Mouse (Mus musculus) urinary bladder, postnatal 10 days (tissue): Measurements from ENCODE around the gene Tcf7.
A peak's percentile ranks its signal among the peaks of the same experiment; 100 is the strongest.

Experiments
- DNase-seq: peaks from one replicate; pipeline ENCODE4 v3.0.0; 2022; ENCODE audit warnings: low spot score

The Tcf7 gene

DNA sequence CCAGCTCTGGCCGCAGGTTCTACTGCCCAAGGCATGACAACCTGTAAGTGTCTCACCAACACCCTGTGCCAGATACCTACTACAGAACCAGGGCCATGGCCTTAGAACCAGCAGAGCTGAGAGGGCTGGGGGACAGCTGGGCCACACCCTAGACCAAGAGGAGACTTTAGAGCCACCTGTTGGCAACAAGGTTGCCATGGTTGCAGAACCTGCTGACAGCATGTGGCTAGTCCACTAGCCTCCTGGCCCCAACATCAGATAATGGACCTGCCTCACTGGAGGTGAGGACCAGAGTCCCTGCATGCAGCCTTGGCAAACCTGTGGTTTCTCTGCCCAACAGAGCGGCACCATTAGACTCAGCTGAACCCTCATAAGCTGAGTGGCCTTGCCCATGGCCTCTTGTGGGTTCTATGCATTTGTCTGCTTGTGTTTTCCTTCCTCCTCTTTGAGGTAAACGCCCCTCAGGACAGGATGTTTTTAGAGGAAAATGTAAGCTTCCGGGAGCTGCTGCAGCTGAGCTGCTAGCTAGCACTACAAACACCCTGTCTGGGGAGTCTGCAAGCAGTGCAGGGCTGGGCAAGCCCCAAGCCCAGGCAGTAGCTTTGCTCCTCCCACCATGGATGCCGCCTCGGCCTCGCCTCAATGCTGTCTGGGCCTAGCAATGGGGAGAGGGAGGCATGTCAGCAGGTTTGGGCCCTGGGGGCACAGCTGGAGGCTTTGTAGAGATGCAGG is 14.5 kb downstream of the Tcf7 start:
- no peak for DNase-seq

DNA sequence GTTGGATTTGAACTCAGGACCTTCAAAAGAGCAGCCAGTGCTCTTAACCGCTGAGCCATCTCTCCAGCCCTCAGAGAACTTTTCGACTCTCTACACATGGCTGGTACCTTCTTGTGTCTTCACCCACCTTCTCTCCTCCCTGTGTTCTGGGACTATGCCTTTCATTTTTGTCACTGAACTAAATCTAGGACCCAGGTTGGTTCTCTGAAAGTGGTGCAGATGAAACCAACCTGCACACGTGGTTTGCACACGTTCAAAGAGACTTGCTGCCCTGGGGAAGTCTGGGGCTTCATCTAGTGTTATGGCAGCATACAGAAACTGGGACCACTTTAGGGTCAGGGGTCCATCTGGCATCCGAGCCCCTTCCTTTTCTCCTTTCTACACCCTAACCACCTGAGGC is 15.5 kb downstream of the Tcf7 start:
- no peak for DNase-seq

DNA sequence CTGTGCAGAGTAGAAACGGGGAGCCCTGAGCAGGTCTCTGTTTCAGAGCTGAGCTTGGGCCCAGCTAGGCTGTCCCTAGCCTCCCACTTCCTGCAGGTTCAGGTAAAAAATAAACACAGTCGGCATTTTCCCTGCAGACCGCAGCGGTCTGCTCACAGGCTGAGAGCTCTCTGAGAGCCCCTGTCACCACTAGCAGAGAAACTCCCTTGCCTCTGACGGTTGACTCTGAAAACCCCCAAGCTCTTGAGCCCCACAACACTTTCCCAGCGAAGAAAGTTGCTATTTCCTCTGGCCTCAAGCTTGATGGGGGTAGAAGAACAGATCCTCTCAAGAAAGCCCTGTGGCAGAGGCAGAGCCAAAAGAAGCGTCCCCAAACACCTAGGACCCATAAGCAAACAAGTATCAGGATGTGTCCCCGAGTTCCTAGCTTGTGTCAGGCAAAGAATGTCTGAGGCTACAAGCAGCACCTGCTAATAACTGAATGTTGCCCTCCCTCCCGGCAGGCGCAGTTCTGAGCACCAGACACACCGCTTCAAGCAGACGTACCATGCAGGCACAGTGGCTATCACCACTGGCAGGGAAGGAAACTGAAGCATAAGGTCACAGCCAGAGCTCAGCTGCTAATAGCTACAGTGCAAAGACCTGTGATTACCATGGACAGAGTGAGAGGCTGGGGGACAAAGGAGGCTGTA is 17.1 kb downstream of the Tcf7 start:
- DNase-seq, result no peak

DNA sequence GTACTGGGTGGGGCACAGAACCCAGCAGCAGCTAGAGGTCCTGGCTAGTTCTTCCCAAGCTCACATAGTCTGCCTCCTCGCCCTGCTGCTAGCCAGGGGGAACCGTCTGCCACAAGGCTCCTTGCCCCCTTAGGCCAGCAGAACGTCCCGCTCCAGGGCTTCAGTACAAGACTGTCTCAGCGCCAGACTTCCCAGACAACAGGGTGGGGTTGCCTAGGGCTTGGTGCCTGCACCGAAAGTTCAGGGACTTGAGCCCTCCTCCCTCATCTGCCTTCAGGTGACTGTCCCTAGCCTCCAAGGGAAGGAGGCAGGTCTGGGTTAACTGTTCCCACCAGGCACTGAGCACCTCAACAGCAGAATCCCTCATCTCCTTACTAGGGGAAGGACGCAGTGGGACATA is 17.9 kb downstream of the Tcf7 start:
- no peak for DNase-seq

DNA sequence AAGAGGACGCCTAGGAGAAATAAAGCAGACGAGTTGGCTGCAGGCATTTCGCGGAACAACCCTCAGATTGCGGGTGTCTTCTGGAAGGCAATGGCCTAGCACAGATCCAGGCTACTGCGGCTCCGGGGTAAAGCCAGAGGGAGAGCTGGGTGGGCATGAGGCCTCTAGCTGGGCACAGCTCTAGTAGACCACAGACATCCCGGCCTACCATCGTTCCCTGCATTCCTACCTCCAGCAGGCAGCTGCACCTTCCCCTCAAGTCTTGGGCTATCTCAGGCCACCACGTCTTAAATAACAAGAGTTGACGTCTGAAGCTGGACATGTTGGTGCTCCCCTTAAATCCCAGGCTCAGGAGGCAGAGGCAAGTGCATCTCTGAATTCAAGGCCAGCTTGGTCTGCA is 20.5 kb downstream of the Tcf7 start:
- DNase-seq, result no peak

DNA sequence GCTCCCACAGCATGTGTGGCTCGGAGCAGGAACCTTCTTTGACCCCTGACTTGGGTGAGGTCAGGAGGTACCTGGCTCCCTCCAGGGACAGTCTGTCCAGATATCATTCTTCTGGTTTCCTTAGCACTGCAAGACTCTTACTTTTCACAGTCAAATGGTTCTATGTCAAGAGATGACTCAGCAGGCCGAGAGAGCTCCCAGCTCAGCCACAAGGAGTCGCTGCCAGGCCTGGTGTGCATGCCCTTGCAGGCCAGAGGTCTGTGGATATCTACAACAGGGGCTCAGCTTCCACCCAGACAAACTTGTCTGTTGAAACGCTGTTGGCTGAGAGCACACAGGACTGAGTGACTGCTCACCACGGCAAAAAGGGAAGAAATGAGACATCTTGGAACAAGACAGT is 20.9 kb downstream of the Tcf7 start:
- DNase-seq, result no peak

DNA sequence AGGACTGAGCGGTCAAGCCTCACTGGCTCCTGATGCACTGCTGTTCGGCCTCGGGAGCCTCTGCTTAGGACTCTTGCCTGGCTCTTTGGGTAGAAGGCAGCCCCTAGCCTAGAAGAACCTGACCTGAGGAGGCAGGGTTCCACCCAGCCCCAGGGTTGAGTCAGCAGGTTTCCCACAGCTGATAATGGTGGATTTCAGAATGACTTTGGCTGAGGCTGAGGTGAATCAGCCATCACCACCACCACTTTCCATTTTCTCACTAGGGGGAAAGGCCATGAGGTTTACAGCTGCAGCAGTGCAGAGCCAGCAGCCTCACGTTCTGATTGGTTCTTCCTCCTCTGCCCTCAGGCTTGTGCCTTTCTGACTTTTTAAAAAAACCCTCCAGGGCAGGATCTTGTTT is 21.9 kb downstream of the Tcf7 start:
- DNase-seq, result no peak

DNA sequence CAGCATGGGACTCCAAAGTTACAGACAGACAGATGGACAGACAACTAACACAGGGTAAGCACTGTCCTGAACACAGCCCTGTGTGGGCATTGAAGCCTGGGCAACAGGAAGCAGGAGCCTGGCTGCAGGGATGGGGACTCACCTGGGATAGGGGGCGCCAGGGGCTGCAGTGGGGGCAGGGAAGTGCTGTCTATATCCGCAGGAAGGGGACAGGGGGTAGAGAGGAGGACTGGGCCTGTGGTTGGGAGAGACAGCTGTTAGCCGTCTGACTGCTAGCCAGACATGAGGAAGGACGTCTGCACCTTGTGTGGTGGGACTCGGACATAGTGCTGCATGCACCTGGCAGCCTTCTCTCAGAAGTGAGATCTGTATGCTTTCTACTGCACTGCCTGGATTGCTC is 24.1 kb downstream of the Tcf7 start:
- no peak for DNase-seq

DNA sequence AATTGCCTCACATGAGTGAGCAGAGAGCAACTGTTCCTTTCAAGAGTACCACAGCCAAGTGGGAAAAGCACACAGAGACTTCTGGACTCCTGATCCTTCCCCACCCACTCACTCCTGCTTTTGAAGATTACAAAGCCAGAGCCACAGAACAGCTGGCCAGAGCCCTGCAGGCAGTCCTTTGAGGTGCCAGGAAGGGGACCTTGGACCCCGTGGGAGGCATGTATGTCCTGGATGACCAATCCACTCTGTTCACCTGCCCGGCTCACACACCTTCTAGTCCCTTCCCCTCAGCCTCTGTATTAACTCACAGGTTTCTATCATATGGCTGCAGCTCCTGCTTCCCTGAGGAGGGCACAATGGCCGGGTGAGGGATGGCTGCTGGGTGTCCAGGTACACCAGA is 25.4 kb downstream of the Tcf7 start:
- no peak for DNase-seq

DNA sequence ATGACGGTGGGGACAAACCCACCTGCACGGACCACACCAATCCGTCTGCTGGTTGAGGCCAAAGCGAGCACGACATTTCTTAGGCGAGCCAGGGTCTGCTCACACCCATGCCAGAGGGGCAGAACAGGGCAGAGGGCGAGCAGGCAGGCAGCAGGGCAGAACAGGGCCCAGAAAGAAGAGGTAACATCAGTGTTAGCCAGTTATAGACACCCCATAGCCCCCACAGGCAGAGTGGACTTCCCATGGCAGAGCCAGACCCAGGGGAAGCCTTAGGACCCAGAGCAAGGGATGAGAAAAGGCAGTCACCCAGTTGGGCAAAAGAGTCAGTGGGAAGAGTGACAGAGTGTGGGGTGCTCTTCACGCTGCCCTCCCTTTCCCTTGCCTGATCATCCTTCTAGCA is 27.7 kb downstream of the Tcf7 start:
- DNase-seq, result no peak

DNA sequence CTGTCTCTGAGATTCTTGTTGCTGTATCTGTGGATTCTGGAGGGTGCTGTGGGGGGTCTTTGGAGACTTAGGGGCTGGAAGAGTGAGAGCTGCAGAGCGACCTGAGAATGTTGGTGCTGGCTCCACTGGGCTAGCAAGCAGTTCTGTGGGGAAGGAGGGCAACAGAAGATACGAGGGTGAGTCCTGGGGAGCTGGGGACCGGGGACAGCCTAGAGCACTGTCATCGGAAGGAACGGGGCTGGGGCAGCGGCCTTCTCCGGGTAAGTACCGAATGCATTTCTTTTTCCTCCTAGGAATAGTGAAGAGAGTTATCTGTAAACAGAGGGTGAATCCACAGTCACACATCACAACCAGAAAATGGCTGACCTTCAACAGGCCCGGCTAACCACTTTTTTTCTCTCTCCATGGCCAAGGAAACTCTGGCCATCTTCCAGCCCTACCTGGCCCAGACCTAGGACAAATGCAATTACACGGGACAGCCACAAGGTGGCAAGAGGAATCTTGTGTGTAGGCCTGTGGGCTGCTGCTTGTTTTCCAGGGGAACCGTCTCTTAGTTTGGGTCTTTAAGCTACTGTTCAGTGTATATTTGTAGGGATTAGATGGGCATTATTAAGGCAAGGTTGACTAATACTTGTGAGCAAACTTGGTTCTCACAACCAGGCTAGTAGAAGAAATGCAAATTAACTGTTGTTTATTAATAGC is 29.0 kb downstream of the Tcf7 start:
- no peak for DNase-seq

DNA sequence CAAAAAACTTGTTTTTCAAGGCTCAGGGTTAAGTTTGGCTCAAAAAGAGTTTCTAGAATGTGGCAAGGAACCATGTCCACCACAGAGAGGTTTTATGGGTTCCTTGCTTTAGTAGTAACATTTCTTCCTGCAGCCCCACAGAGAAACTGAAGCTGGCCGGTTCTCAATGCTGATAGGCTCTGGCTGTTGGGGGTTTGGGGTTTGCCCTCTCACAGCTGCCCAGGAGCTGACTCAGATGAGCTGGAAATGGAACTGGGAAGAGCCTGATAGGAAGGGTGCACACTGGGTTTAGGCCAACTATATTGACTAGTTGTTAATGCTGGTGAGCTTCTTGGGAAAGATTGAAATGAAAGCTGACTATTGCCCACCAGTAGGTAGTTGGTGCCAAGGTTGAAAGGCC is 30.1 kb downstream of the Tcf7 start:
- no peak for DNase-seq

DNA sequence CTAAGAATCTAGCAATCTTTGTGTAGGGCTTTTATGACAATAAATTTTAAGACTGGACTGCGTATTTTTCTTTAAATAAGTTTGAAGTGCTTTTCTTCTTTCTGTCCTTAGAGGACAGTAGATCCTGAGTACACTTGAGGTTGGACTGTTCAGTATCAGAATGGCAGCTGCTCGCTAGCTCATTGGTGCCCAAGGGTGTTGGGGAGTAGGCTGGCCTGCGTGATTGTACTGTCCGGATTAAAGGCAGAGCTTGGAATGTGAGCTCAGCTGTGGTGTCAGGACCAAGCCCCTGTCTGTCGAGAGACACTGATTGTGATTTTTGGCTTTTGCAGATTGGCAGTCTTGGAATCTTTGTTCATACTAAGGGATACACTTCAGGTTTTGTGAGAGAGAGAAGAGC is 31.0 kb downstream of the Tcf7 start:
- DNase-seq, result no peak

DNA sequence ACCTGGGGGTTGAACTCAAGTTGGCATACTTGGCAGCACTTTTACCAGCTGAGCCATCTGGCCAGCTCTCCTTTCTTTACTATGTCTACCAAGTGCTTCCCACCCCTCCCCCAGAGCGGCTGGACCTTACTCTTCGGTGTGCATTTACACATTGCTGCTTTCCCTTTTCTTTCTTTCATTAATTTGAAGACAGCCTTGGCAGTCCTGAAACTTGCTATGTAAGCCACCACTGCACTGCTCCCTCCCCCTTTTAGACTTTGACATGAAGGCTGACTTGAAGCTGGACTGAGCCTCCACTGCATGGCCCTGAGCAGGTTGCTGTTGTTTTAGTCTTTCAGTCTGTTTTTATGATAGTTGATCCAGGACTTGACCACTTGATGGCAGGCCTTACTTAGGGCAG is 33.4 kb downstream of the Tcf7 start:
- no peak for DNase-seq

DNA sequence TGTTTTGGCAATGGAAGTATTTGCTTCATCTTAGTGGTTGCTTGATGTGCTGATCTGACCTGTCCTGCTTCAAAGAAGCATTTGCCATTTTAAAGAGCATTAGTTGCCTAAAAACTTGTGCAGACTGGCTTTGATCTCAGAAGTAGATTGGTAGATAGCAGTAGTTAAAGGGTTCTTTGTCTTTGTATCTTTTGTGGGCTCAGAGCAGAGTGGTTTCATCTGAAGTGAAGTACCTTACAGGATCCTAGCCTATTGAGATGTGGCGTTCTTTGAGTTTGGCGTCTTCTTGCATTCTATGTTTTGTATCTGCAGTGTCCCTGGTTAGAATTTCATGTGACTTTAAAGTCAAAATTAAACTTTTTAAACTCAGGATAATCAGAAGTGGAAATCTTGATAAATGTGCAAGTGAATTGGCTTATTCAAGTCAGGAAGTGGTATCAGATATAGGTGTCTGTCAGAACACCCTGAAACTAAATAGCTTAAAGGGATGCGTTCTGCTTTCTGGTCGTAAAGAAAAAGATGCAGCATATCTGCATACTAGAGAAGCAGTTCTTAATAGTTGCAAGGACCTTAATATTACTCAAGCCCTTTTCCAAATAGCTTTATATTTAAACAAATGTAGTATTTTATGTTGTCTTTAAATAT is 41.8 kb downstream of the Tcf7 start:
- DNase-seq, result no peak

DNA sequence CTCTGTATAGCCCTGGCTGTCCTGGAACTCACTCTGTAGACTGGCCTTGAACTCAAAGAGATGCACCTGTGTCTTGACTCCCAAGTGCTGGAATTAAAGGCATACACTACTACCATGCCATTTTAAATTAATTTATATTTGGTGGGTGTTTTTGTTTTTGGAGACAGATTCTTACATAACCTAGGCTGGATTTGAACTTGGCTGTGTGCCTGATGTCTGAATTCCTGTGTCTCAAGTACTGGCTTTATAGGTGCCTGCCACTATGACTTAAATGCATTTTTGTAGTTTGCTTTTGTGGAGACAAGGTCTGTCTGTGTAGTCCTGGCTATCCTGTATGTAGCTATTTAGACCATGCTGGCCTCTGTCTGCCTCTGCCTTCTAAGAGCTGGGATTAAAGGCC is 48.3 kb downstream of the Tcf7 start:
- DNase-seq, result no peak

DNA sequence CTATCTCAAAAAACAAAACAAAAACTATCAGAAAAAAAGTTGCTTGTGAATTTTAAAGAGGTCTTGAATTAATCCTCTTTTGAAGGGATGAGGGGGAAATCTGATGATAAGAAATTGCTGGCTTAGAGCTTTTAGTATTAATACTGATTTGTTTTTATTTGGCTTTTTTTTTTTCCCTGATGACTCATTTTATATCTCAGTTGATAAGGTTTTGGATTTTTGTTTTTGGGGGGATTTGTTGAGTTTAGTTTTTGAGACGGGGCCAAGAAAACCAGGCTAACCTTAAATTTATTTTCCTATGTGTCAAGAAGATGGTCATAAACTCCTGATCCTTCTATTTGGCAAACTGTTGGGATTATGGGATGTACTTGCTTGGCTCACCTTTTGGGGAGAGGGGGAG is 48.9 kb downstream of the Tcf7 start:
- DNase-seq, result no peak

DNA sequence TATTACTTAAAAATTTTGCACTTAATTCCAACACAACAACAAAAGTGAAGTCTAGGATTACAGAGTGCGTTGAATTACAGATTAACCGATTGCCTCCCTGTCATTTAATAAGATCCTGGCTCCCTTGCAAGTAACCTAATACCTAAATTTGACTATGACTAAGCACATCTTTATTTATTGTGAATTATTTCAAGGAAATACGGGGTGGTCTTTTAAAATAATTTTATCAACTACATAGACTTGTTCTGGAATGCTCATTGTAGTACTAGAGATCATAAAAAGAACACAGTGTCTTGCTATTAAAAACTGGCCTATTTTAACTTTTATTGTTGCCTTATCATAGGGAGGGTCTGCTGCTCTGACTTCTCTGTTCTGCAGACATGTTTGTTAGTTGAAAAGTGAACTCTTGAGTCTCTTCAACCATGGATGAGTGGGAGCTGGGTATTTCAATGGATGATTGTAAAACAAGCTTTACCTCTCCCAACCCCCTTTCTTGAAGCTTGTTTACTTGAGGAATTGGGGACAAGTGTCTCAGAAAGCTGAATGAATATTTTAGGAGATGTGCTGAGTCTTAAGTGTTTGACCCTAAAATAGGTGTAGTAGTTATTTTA is 49.7 kb downstream of the Tcf7 start:
- DNase-seq, result no peak

DNA sequence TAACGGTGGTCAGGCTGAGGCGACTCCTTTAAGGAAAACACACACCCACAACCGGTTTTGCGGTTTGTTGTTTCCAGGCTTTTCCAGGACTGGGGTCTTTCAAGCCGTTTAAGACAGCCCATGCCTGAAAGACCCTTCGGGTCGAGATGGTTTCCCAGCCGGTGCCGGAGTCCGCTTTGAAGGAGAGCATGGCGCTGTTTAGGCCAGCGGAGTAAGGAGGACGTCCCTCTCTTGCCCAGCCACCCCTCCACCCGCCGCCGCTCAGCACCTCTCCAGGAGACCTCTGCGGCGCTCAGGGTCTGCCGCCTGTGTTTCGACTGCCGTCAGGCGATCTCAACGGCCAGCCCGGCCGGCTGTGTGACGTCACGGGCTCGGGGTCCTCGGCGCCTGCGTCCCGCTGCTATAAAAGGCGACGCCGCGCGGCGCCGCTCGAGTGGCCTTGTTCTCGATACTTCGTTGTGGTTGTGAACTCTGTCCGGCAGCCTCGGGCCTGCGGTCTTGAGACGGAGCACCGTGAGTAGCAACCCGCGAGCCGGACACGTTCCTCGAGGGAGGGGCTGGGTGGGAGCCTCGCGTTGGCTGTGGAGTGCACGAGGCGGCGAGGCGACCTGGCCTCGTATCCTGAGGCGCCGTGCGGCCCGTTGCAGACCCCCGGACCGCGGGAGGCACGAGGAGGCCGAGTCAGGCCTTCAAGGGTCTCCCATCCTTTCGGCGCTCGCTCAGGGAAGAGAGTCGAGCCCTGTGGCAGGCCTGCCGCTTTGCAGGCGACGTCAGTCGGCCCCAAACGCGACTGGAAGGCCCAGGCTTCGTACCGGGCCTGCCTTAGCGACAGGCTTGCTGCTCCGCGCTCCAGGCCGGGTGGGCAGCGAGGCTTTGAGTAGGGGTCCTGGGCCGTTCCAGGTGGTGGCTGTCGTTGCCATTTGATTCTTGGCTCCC is 50.9 kb downstream of the Tcf7 start, which contains the start of gene Skp1a:
Skp1a (plus strand) TSS at position 390 of the 936 bp plus-strand sequence.
- peak; percentile 83 for DNase-seq

DNA sequence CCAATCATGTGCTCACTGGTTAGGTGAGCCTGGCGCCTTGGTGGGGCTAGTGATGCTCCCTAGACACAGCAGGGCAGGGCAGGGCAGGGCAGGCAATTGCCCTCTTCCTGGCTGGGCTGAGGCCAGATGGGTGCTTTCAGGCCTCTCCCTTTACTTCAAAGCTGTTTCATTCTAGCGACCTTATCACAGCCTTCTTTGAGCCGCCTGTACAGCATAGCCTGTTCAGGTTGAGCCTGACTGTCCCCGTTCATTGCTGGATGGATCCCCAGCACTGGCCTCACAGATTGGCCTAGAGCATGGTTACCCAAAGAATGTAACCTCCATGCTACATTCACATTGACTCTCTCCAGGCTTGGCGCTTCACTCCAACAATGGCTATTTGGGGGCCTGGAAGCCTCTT is 52.1 kb downstream of the Tcf7 start:
- DNase-seq, result no peak

DNA sequence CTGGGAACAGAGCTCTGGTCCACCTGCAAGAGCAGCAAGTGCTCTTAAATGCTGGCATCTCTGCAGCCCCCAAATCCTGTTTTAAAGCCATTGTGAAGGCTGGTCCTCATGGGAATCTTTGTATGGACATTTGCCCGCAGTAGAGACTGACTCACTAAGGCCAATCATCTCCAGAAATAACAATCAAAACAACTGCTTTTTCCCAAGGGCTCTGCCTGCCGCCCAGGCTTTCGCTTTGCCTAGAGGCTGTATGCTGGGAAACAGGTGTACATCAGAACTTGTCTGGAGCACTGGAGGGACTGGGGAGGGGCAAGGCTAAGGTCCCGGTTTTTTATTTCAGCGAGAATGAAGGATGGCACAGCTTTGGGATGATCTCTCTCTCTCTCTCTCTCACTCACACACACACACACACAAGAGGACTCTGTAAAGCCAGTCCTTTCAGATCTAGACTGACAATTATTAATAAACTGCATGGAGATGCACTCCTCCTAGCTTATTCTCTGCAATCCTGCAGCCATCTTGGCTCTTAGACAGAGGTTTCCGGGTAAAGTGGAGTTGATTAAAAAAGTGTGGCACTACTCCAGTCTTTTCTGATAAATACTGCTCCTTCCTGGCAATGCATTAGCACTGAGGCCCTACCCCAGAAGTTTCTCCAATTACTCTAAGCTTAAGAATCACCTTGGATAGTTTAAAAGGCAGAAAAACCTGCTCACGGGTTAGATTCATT is 53.9 kb downstream of the Tcf7 start:
- DNase-seq, result no peak
